Mouse (Mus musculus): ENCODE measurements around the gene Hectd1. TPM values are rescaled to one million over a fixed set of nuclear protein-coding genes. Genes with fewer than 3 reads are reported as not detected.

The Hectd1 gene
- polyA plus RNA-seq, 1 experiment from 2014 or later, result 31.3 TPM

GRCm38 (mm10) chr12:51858134-51859028, 29.0 kb upstream of the Hectd1 start:
- no peak overlapping the region for H3K9ac ChIP-seq (ENCODE audit: low read depth, low read length)
- no peak overlapping the region for H3K4me3 ChIP-seq (ENCODE audit: low read length)
- H3K27me3 ChIP-seq (replicated peaks; ENCODE audit: control insufficient read depth, insufficient read depth, low read length), result no peaks in the 10 kb centered on the region
- no peaks in the 10 kb centered on the region for H3K9me3 ChIP-seq (ENCODE audit: control insufficient read depth, low read length)
- no peak overlapping the region for H3K4me2 ChIP-seq (ENCODE audit: low read length)
- no peak for ATAC-seq
- 73% methylated on average over 13 of the region's 13 CpGs for WGBS
- H3K27ac ChIP-seq (ENCODE audit: low read depth, low read length), result no peak overlapping the region
- no peaks in the 10 kb centered on the region for H3K36me3 ChIP-seq (ENCODE audit: control insufficient read depth, insufficient read depth, low read length)
- no peaks in the 10 kb centered on the region for H3K4me1 ChIP-seq (ENCODE audit: control insufficient read depth, insufficient read depth, low read depth, low read length)

DNA sequence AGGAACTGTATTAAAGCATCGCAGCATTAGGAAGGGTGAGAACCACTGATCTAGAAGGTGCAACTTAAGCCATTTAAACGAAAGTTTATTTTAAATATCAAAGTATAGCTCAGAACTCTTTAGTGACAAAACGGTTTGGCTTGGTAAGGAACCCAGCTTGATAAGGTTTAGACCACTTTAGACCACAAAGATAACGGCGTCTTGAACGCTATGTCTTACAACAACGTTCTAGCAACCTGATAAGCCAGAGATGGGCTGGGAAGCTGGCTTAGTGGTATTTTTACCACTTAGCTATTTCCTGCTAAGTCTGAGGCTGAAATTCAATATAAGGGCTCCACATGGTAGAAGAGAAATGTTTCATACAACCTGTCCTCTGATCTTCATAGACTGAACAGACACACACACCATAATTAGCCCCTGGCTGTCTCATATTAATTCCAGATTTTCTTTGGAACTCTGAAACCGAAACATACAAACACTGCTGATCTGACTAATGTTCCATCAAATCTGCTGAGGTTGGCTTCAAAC, 27.5 kb upstream of the Hectd1 start:
- ATAC-seq, result no peak
- Histone ChIP-seq H3K4me3 (ENCODE audit: low read length) (no peak overlapping the region), H3K27me3 (replicated peaks; ENCODE audit: control insufficient read depth, insufficient read depth, low read length) (no peaks in the 10 kb centered on the region), H3K9ac (ENCODE audit: low read depth, low read length) (no peak overlapping the region), H3K36me3 (ENCODE audit: control insufficient read depth, insufficient read depth, low read length) (no peaks in the 10 kb centered on the region), H3K4me1 (ENCODE audit: control insufficient read depth, insufficient read depth, low read depth, low read length) (no peaks in the 10 kb centered on the region), H3K9me3 (ENCODE audit: control insufficient read depth, low read length) (no peaks in the 10 kb centered on the region), H3K4me2 (ENCODE audit: low read length) (no peak overlapping the region), H3K27ac (ENCODE audit: low read depth, low read length) (no peak overlapping the region)
- WGBS, result 94% methylated on average over 8 of the region's 8 CpGs

GRCm38 (mm10) chr12:51855872-51856271, 26.5 kb upstream of the Hectd1 start:
- ATAC-seq, result no peak
- no peak overlapping the region for H3K4me2 ChIP-seq (ENCODE audit: low read length)

GRCm38 (mm10) chr12:51855453-51855852, 26.1 kb upstream of the Hectd1 start:
- H3K9ac ChIP-seq (ENCODE audit: low read depth, low read length), result no peak overlapping the region
- H3K27me3 ChIP-seq (replicated peaks; ENCODE audit: control insufficient read depth, insufficient read depth, low read length), result no peaks in the 10 kb centered on the region
- no peak overlapping the region for H3K27ac ChIP-seq (ENCODE audit: low read depth, low read length)
- H3K36me3 ChIP-seq (ENCODE audit: control insufficient read depth, insufficient read depth, low read length), result no peaks in the 10 kb centered on the region
- H3K4me3 ChIP-seq (ENCODE audit: low read length), result no peak overlapping the region
- WGBS, result 86% methylated on average over 7 of the region's 7 CpGs
- H3K4me1 ChIP-seq (ENCODE audit: control insufficient read depth, insufficient read depth, low read depth, low read length), result no peaks in the 10 kb centered on the region
- no peak overlapping the region for H3K4me2 ChIP-seq (ENCODE audit: low read length)
- no peaks in the 10 kb centered on the region for H3K9me3 ChIP-seq (ENCODE audit: control insufficient read depth, low read length)
- no peak for ATAC-seq

More at GRCm38 (mm10) chr12:51855872-51856271, 26.5 kb upstream of the Hectd1 start:
- Histone ChIP-seq H3K9me3 (ENCODE audit: control insufficient read depth, low read length) (no peaks in the 10 kb centered on the region), H3K4me1 (ENCODE audit: control insufficient read depth, insufficient read depth, low read depth, low read length) (no peaks in the 10 kb centered on the region), H3K27ac (ENCODE audit: low read depth, low read length) (no peak overlapping the region), H3K9ac (ENCODE audit: low read depth, low read length) (no peak overlapping the region), H3K4me3 (ENCODE audit: low read length) (no peak overlapping the region), H3K36me3 (ENCODE audit: control insufficient read depth, insufficient read depth, low read length) (no peaks in the 10 kb centered on the region), H3K27me3 (replicated peaks; ENCODE audit: control insufficient read depth, insufficient read depth, low read length) (no peaks in the 10 kb centered on the region)
- 97% methylated on average over 2 of the region's 2 CpGs for WGBS

- Histone ChIP-seq H3K27me3 (replicated peaks; ENCODE audit: control insufficient read depth, insufficient read depth, low read length) (no peaks in the 10 kb centered on the region), H3K9ac (ENCODE audit: low read depth, low read length) (no peak overlapping the region), H3K4me1 (ENCODE audit: control insufficient read depth, insufficient read depth, low read depth, low read length) (no peaks in the 10 kb centered on the region), H3K4me3 (ENCODE audit: low read length) (no peak overlapping the region), H3K9me3 (ENCODE audit: control insufficient read depth, low read length) (no peaks in the 10 kb centered on the region), H3K36me3 (ENCODE audit: control insufficient read depth, insufficient read depth, low read length) (no peaks in the 10 kb centered on the region), H3K4me2 (ENCODE audit: low read length) (no peak overlapping the region), H3K27ac (ENCODE audit: low read depth, low read length) (no peak overlapping the region)
- 92% methylated on average over 4 of the region's 4 CpGs for WGBS
- ATAC-seq, result no peak
These were observed 22.3 kb upstream of the Hectd1 start for GRCm38 (mm10) chr12:51851617-51852016.

- H3K9ac ChIP-seq (ENCODE audit: low read depth, low read length), result no peak overlapping the region
- no peaks in the 10 kb centered on the region for H3K9me3 ChIP-seq (ENCODE audit: control insufficient read depth, low read length)
- no peaks in the 10 kb centered on the region for H3K36me3 ChIP-seq (ENCODE audit: control insufficient read depth, insufficient read depth, low read length)
- H3K4me3 ChIP-seq (ENCODE audit: low read length), result no peak overlapping the region
- no peak overlapping the region for H3K4me2 ChIP-seq (ENCODE audit: low read length)
- no peaks in the 10 kb centered on the region for H3K27me3 ChIP-seq (replicated peaks; ENCODE audit: control insufficient read depth, insufficient read depth, low read length)
- no peak overlapping the region for H3K27ac ChIP-seq (ENCODE audit: low read depth, low read length)
- no peak for ATAC-seq
- no peaks in the 10 kb centered on the region for H3K4me1 ChIP-seq (ENCODE audit: control insufficient read depth, insufficient read depth, low read depth, low read length)
- WGBS, result 89% methylated on average over 3 of the region's 3 CpGs
These were observed 21.8 kb upstream of the Hectd1 start for GRCm38 (mm10) chr12:51851155-51851554.

GRCm38 (mm10) chr12:51850339-51850738, 21.0 kb upstream of the Hectd1 start:
- Histone ChIP-seq H3K27me3 (replicated peaks; ENCODE audit: control insufficient read depth, insufficient read depth, low read length) (no peaks in the 10 kb centered on the region), H3K4me2 (ENCODE audit: low read length) (no peak overlapping the region), H3K4me1 (ENCODE audit: control insufficient read depth, insufficient read depth, low read depth, low read length) (no peaks in the 10 kb centered on the region), H3K9me3 (ENCODE audit: control insufficient read depth, low read length) (no peaks in the 10 kb centered on the region), H3K4me3 (ENCODE audit: low read length) (no peak overlapping the region), H3K9ac (ENCODE audit: low read depth, low read length) (no peak overlapping the region), H3K36me3 (ENCODE audit: control insufficient read depth, insufficient read depth, low read length) (no peaks in the 10 kb centered on the region), H3K27ac (ENCODE audit: low read depth, low read length) (no peak overlapping the region)
- no peak for ATAC-seq
- 90% methylated on average over 4 of the region's 4 CpGs for WGBS

GRCm38 (mm10) chr12:51849902-51850301, 20.6 kb upstream of the Hectd1 start:
- WGBS, result 93% methylated on average over 2 of the region's 2 CpGs
- Histone ChIP-seq H3K4me3 (ENCODE audit: low read length) (no peak overlapping the region), H3K9me3 (ENCODE audit: control insufficient read depth, low read length) (no peaks in the 10 kb centered on the region), H3K9ac (ENCODE audit: low read depth, low read length) (no peak overlapping the region), H3K4me2 (ENCODE audit: low read length) (no peak overlapping the region), H3K27ac (ENCODE audit: low read depth, low read length) (no peak overlapping the region), H3K27me3 (replicated peaks; ENCODE audit: control insufficient read depth, insufficient read depth, low read length) (no peaks in the 10 kb centered on the region), H3K4me1 (ENCODE audit: control insufficient read depth, insufficient read depth, low read depth, low read length) (no peaks in the 10 kb centered on the region), H3K36me3 (ENCODE audit: control insufficient read depth, insufficient read depth, low read length) (no peaks in the 10 kb centered on the region)
- ATAC-seq, result no peak

- H3K4me1 ChIP-seq (ENCODE audit: control insufficient read depth, insufficient read depth, low read depth, low read length), result peaks cover 6% of the 10 kb centered on the region; the same call in 1 of the 2 replicates
- H3K4me2 ChIP-seq (ENCODE audit: low read length), result no peak overlapping the region
- 81% methylated on average over 9 of the region's 9 CpGs for WGBS
- no peak for ATAC-seq
- H3K36me3 ChIP-seq (ENCODE audit: control insufficient read depth, insufficient read depth, low read length), result no peaks in the 10 kb centered on the region
- H3K4me3 ChIP-seq (ENCODE audit: low read length), result no peak overlapping the region
- no peak overlapping the region for H3K9ac ChIP-seq (ENCODE audit: low read depth, low read length)
- no peaks in the 10 kb centered on the region for H3K9me3 ChIP-seq (ENCODE audit: control insufficient read depth, low read length)
- H3K27ac ChIP-seq (ENCODE audit: low read depth, low read length), result no peak overlapping the region
- H3K27me3 ChIP-seq (replicated peaks; ENCODE audit: control insufficient read depth, insufficient read depth, low read length), result no peaks in the 10 kb centered on the region
These were observed 18.8 kb upstream of the Hectd1 start for GRCm38 (mm10) chr12:51847953-51848680.

Measured in hindbrain, embryonic 16.5 days (tissue).